Mouse (Mus musculus) urinary bladder, adult 18-20 months (tissue): ENCODE results near the gene Tmx1.

ENCODE experiments used
- DNase-seq, 2 experiments: peaks; one replicate each; pipeline ENCODE4 v3.0.0; 2022; ENCODE audit warnings: low spot score in 2 of 2, mixed read lengths in 2 of 2

Tmx1 gene

DNA sequence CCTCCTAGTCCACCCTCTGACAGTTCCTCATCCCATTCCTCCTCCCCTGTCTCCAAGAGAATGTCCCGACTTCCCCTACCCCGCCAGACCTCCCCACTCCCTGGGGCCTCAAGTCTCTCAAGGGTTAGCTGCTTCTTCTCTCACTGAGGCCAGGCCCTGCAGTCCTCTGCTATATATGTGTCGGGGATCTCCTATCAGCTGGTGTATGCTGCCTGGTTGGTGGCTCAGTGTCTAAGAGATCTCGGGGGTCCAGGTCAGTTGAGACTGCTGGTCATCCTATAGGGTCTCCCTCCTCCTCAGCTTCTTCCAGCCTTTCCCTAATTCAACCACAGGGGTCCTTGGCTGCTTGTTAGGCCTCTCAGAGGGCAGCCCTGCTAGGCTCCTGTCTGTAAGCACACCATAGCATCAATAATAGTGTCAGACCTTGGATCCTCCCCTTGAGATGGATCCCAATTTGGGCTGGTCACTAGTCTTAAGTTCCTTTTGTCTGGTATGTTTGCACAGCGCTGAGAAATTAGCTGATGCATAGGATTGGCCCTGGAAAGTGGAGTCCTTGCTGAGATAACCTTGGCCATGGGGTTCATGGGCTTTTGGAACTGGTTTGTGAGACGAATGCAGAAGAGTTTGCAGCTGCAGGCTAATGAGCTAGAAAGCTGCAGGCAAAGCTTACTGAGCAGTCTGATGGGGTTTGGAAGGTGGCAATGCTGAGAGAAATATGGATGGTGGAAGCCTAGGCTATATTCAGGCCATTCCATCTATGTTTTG is 34.0 kb downstream of the Tmx1 start:
- no peak for DNase-seq

DNA sequence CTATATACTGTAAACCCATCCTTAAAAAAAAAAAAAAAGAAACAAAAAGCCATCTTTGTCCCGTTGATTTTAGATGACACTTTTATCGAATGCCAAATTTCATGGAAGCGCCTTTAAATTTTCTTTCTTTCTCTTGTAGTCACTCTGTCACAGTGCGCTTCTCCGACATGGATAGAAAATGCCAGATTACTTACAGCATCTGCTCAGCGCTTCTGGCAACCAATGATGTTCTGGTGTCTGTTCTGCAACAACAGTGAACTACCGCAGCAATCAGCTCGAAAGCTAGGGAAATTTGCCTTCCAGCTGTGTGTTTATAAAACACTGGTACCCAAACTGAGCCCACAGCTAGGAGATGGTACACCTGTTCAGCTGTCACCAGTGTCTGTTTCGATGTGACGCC is 39.5 kb downstream of the Tmx1 start:
- no peak for DNase-seq

DNA sequence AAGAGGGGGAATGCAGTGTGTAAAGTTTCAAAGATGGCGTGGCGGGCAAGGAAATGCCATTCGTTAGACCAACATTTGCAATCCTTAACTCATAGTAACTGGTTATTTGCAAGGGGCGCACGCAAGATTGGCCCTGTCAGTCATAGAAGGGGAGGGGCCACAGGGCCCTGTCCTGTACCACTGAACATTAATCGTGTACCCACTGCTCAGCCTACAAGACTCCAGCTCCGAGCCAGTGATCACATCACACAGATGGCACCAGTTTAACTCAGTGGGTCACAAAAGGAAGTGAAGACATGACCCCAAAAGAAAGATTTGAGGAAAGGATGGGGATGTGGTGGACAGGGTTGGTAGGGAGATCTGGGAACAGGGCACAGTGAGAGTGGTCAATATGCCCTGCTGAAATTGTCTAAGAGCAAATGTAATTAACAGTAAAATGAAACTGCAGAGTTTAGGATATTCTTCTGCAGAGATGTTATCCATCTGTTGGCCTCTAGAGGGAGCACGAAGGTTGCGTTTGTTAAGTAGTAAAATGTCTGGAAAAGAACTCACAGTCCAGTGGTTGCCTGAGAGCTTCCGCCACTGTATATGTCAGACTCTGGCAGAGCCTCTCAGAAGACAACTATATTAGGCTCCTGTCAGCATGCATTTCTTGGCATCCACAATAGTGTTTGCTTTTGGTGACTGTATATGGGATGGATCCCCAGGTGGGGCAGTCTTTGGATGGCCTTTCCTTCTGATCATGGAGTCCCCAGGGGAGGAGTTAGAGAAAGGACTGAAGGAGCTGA is 41.8 kb downstream of the Tmx1 start:
- peak; percentile 16 to 24 for DNase-seq

DNA sequence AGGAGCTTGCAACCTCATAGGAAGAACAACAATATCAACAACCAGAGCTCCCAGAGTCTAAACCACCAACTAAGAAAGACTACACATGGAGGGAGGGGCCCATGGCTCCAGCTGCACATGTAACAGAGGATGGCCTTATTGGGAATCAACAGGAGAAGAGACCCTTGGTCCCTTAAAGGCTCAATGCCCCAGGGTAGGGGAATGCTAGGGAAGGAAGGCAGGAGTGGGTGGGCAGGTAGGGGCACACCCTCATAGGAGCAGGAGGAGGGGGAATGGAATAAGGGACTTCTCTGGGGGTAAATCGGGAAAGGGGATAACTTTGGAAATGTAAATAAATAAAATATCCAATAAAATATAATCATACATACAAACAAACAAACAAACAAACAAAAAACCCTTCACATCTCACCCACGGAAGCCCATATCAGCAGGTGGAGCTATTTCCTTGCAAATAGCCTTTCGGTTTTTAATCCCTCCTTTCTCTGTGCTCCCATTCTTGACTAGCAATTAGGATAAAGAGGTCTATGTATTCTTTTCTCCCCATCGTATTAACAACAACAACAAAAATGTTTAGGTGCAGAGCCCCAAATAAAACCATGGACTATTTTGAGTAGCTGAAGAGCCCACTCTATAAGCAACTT is 42.5 kb downstream of the Tmx1 start:
- no peak for DNase-seq

DNA sequence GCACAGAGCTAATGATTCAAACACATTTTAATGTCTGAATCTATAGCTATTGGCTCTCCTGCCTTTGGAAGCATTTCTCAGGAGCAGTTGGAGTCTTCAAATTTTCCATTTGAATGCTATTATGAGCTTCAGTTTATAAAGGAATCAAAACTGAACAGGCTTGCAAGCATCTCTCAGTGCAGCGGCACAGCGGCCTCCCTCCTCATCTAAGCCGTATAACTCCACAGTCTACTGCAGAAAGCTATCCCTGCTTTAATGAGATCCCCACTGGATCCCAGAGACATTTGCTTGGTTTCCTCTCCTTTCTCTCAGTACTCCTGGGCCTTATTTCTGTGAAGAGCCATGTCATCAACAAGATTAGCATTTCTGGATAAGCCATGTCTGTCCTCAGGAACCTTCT is 45.2 kb downstream of the Tmx1 start:
- DNase-seq = no peak

DNA sequence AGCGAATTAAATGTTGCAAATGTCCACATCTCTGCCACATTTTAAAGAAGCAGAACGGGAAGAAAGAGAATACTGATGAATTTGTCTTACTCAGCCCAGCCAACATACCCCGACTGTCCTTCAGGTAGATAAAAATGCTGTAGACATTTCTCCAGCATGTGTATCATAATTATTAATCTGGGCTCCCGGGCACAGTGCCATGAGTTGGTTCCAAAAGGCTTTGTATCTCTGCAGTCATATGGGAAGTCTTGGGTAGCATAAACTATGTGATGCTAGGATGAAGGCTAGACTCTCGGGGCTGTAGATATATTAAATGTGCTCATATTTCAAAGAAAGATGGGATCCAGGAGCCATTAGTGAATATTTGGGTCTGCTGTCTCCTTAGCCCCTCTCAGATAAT is 53.1 kb downstream of the Tmx1 start:
- DNase-seq = no peak

DNA sequence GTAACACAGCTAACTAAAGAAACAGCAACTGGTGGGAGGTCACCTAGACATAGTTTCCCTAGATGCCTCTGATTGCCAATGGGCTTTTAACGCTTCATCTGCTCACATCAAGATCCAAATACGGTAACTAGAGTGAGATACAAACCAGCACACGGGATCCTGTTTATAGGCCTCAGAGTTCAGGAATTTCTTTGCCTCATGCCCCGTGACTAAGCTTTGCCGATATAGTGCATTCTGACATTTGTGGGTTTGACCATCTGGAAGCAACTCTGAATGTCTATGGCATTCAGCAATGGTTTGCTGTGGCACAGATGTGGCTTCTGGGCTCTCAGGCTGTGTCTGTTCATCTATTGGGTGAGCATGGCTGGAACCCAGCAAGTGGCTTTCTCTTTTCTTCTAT is 59.1 kb downstream of the Tmx1 start:
- DNase-seq = no peak

DNA sequence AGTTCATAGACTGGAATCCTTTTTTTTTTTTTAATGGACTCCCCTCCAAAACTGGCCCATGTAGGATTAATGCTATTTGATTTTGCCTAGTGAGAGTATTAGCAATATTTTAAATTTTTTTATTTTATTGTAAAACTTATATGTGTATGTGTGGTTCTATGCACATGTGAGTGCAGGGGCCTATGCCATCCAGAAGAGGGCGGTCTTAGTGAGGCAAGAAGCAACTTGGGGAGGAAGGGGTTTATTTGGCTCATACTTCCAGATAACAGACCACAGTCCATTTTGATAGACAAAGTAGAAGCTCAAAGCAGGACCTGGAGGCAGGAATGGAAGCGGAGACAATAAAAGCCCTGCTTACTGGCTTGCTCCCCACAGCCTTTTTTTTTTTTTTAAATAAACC is 59.5 kb downstream of the Tmx1 start:
- no peak for DNase-seq
